Mouse (Mus musculus): ENCODE data around the gene Bcl3. TPM values are rescaled to one million over a fixed set of nuclear protein-coding genes. Genes with fewer than 3 reads are reported as not detected.

Gene Bcl3
- polyA plus RNA-seq, 1 experiment from 2014 or later: 4.4 TPM

DNA sequence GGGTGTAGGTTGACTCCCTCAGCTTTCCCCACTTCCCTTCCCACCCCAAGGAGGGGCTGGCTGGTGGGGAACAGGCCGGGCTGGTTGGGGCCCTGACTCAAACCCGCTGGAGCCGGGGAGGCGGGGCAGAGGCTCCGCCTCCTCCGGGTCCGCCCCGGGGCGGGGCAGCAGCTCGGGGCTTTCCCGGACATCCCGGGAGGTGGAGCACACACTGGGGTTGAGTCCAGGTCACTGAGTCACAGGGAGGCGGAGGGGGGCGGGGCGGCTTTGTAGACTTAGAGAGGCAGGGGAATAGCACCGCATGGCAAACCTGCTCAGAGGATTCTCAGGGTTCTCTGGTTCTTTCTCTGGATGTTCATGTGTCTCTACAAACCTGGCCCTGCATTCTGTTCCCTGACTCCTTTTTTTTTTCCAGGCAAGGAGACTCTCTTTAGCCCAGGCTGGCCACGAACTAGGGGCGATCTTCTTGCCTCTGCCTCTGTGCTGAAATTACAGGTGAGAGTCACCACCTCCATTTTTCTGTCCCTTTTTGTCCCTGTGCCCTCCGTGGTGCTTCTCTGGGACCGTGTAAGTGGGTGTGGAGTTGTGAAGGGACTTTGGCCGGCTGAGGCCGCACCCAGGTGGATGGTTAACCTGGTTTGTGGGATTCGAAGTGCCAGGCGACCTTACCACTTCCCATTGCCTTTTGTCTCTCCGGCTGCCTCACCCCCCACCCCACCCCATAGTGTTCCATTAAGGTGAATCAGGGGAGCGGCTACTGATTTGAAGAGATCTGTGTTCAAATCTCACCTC is 1.8 kb upstream of the Bcl3 start:
- Histone ChIP-seq H3K4me2 (ENCODE audit: low read depth, low read length) (peak overlapping the region; percentile 65), H3K9me3 (replicated peaks; ENCODE audit: control insufficient read depth, low read length) (no peaks in the 10 kb centered on the region), H3K9ac (ENCODE audit: low read depth, low read length) (no peak overlapping the region), H3K36me3 (ENCODE audit: control insufficient read depth, insufficient read depth) (no peaks in the 10 kb centered on the region), H3K4me1 (ENCODE audit: control insufficient read depth, low read depth, low read length) (peaks cover 9% of the 10 kb centered on the region), H3K27me3 (ENCODE audit: control insufficient read depth, insufficient read depth, low read depth, low read length) (peaks cover 17% of the 10 kb centered on the region), H3K4me3 (ENCODE audit: low read depth, low read length) (0 out of 2 replicates have a peak overlapping the region, but pooled peaks have one; percentile 12), H3K27ac (ENCODE audit: low read length) (peak overlapping the region; percentile 85)
- WGBS (ENCODE audit: insufficient replicate concordance): 15% methylated on average over 26 of the region's 26 CpGs
- peak; percentile 87 for ATAC-seq (ENCODE audit: low read depth)

DNA sequence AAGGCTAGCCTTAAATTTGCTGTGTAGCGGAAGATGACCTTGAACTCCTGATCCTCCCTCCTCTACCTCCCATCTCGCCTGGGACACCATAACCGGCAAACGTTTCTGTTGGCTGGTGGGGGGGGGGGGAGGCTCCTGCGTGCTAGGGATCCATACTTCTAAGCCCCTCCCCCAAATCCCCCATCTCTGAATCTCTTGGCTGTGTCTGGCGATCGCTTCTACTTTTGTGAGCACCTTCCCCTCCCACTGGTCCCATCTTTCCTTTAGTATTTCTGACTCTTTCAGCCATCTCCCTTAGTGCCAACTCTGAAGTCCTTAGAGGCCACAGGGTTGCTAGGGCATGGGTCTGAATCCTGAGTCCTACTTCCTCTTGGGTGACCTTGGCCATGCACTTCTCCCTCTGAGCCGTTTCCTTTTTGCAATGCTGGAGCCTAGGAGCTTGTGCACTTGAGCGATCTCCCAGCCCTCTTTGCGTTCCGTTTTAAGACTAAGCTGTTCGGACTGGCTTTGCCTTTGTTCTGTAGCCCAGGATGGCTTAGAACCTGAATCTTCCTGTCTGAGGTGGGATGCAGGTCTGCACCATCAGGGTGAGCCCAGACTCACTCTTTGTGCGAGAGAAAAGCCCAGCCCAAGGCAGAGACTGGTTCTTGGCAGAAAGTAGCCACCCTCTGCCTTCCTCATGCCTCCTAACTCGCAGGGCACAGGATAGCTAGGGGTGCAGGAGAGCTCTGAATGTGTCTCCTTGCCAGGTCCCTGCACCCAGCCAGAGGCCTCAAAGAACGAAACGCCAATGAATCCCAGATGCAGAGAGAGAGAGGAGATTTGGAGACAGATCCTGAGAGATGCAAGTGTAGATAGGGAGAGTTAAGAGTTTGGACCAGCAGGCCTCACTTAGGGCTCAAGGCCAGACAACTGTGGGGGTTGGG is 949 bp upstream of the Bcl3 start:
- Histone ChIP-seq H3K36me3 (ENCODE audit: control insufficient read depth, insufficient read depth) (no peaks in the 10 kb centered on the region), H3K9me3 (replicated peaks; ENCODE audit: control insufficient read depth, low read length) (no peaks in the 10 kb centered on the region), H3K4me3 (ENCODE audit: low read depth, low read length) (no peak overlapping the region; the same call in 1 of the 2 replicates), H3K27ac (ENCODE audit: low read length) (peak overlapping the region; percentile 79), H3K4me1 (ENCODE audit: control insufficient read depth, low read depth, low read length) (peaks cover 9% of the 10 kb centered on the region), H3K27me3 (ENCODE audit: control insufficient read depth, insufficient read depth, low read depth, low read length) (peaks cover 17% of the 10 kb centered on the region), H3K9ac (ENCODE audit: low read depth, low read length) (no peak overlapping the region), H3K4me2 (ENCODE audit: low read depth, low read length) (peak overlapping the region; percentile 65)
- no peak for ATAC-seq (ENCODE audit: low read depth)
- WGBS (ENCODE audit: insufficient replicate concordance): 12% methylated on average over 16 of the region's 16 CpGs

- peak overlapping the region; percentile 66 for H3K9ac ChIP-seq (ENCODE audit: low read depth, low read length)
- peak overlapping the region; percentile 79 for H3K27ac ChIP-seq (ENCODE audit: low read length)
- no peaks in the 10 kb centered on the region for H3K36me3 ChIP-seq (ENCODE audit: control insufficient read depth, insufficient read depth)
- H3K27me3 ChIP-seq (ENCODE audit: control insufficient read depth, insufficient read depth, low read depth, low read length): peaks cover 18% of the 10 kb centered on the region
- H3K4me2 ChIP-seq (ENCODE audit: low read depth, low read length): peak overlapping the region; percentile 65
- ATAC-seq (ENCODE audit: low read depth): no peak
- H3K9me3 ChIP-seq (replicated peaks; ENCODE audit: control insufficient read depth, low read length): no peaks in the 10 kb centered on the region
- peaks cover 15% of the 10 kb centered on the region for H3K4me1 ChIP-seq (ENCODE audit: control insufficient read depth, low read depth, low read length)
- peak overlapping the region; percentile 62 for H3K4me3 ChIP-seq (ENCODE audit: low read depth, low read length)
- WGBS (ENCODE audit: insufficient replicate concordance): 3% methylated on average over 16 of the region's 20 CpGs
These were observed 377 bp downstream of the Bcl3 start for GRCm38 (mm10) chr7:19822193-19822592.

- peak overlapping the region; percentile 65 for H3K4me2 ChIP-seq (ENCODE audit: low read depth, low read length)
- H3K9ac ChIP-seq (ENCODE audit: low read depth, low read length): no peak overlapping the region
- no peaks in the 10 kb centered on the region for H3K36me3 ChIP-seq (ENCODE audit: control insufficient read depth, insufficient read depth)
- H3K4me3 ChIP-seq (ENCODE audit: low read depth, low read length): peak overlapping the region; percentile 62
- H3K27me3 ChIP-seq (ENCODE audit: control insufficient read depth, insufficient read depth, low read depth, low read length): peaks cover 24% of the 10 kb centered on the region
- no peak overlapping the region for H3K27ac ChIP-seq (ENCODE audit: low read length)
- peaks cover 15% of the 10 kb centered on the region for H3K4me1 ChIP-seq (ENCODE audit: control insufficient read depth, low read depth, low read length)
- no peak for ATAC-seq (ENCODE audit: low read depth)
- whole genome bisulfite sequencing (ENCODE audit: insufficient replicate concordance): 58% methylated on average over 7 of the region's 7 CpGs
- H3K9me3 ChIP-seq (replicated peaks; ENCODE audit: control insufficient read depth, low read length): no peaks in the 10 kb centered on the region
These were observed 937 bp downstream of the Bcl3 start for GRCm38 (mm10) chr7:19821633-19822032.

DNA sequence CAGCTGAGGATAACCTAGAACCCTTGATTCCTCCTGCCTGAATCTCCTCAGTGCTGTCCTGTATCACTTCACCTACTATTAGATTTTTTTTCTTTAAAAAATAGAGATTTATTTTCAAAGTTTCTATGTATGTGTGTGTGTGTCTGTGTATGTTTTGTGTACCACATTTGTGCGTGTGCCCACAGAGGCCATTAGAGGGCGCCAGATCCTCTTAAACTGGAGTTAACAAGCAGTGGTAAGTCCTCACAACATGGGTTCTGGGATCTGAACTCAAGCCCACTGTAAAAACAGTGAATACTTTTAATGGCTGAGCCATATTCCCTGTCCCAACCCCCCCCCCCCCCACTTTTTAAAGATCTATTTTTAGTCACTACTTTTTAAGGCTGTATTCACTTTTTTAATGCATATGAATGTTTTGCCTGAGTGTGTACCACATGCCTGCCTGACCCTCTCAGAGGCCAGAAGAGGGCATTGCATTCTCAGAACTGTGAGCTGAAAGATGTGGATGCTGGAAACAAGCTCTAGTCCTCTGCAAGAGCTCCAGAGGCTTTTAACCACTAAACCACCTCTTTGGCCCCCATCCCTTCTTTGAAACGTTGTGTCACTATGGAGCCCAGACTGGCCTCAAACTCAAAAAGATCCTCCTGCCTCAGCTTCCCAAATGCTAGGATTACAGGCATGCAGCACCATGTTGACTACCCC is 2.1 kb downstream of the Bcl3 start:
- Histone ChIP-seq H3K4me3 (ENCODE audit: low read depth, low read length) (no peak overlapping the region), H3K4me2 (ENCODE audit: low read depth, low read length) (no peak overlapping the region), H3K36me3 (ENCODE audit: control insufficient read depth, insufficient read depth) (no peaks in the 10 kb centered on the region), H3K9me3 (replicated peaks; ENCODE audit: control insufficient read depth, low read length) (no peaks in the 10 kb centered on the region), H3K9ac (ENCODE audit: low read depth, low read length) (no peak overlapping the region), H3K27ac (ENCODE audit: low read length) (no peak overlapping the region), H3K4me1 (ENCODE audit: control insufficient read depth, low read depth, low read length) (peaks cover 21% of the 10 kb centered on the region), H3K27me3 (ENCODE audit: control insufficient read depth, insufficient read depth, low read depth, low read length) (peaks cover 31% of the 10 kb centered on the region)
- WGBS (ENCODE audit: insufficient replicate concordance): 56% methylated on average over 3 of the region's 3 CpGs
- no peak for ATAC-seq (ENCODE audit: low read depth)

GRCm38 (mm10) chr7:19818875-19819274 is 3.7 kb downstream of the Bcl3 start:
- no peak for ATAC-seq (ENCODE audit: low read depth)
- peaks cover 31% of the 10 kb centered on the region for H3K27me3 ChIP-seq (ENCODE audit: control insufficient read depth, insufficient read depth, low read depth, low read length)
- no peak overlapping the region for H3K9ac ChIP-seq (ENCODE audit: low read depth, low read length)
- no peak overlapping the region for H3K27ac ChIP-seq (ENCODE audit: low read length)
- H3K9me3 ChIP-seq (replicated peaks; ENCODE audit: control insufficient read depth, low read length): no peaks in the 10 kb centered on the region
- no peak overlapping the region for H3K4me2 ChIP-seq (ENCODE audit: low read depth, low read length)
- H3K4me3 ChIP-seq (ENCODE audit: low read depth, low read length): no peak overlapping the region
- H3K36me3 ChIP-seq (ENCODE audit: control insufficient read depth, insufficient read depth): no peaks in the 10 kb centered on the region
- 66% methylated on average over 7 of the region's 7 CpGs for WGBS (ENCODE audit: insufficient replicate concordance)
- peaks cover 20% of the 10 kb centered on the region for H3K4me1 ChIP-seq (ENCODE audit: control insufficient read depth, low read depth, low read length)

- Histone ChIP-seq H3K4me1 (ENCODE audit: control insufficient read depth, low read depth, low read length) (peaks cover 18% of the 10 kb centered on the region), H3K9ac (ENCODE audit: low read depth, low read length) (no peak overlapping the region), H3K4me3 (ENCODE audit: low read depth, low read length) (no peak overlapping the region), H3K27me3 (ENCODE audit: control insufficient read depth, insufficient read depth, low read depth, low read length) (peaks cover 31% of the 10 kb centered on the region), H3K4me2 (ENCODE audit: low read depth, low read length) (no peak overlapping the region), H3K27ac (ENCODE audit: low read length) (no peak overlapping the region), H3K9me3 (replicated peaks; ENCODE audit: control insufficient read depth, low read length) (no peaks in the 10 kb centered on the region), H3K36me3 (ENCODE audit: control insufficient read depth, insufficient read depth) (no peaks in the 10 kb centered on the region)
- 60% methylated on average over 5 of the region's 5 CpGs for WGBS (ENCODE audit: insufficient replicate concordance)
- no peak for ATAC-seq (ENCODE audit: low read depth)
These were observed 4.1 kb downstream of the Bcl3 start for GRCm38 (mm10) chr7:19818440-19818839.

GRCm38 (mm10) chr7:19817382-19818105 is 5.0 kb downstream of the Bcl3 start:
- H3K27me3 ChIP-seq (ENCODE audit: control insufficient read depth, insufficient read depth, low read depth, low read length): peaks cover 23% of the 10 kb centered on the region
- peak; percentile 75 for ATAC-seq (ENCODE audit: low read depth)
- peaks cover 14% of the 10 kb centered on the region for H3K4me1 ChIP-seq (ENCODE audit: control insufficient read depth, low read depth, low read length)
- peak overlapping the region; percentile 59 for H3K4me2 ChIP-seq (ENCODE audit: low read depth, low read length)
- peak overlapping the region; percentile 59 for H3K4me3 ChIP-seq (ENCODE audit: low read depth, low read length)
- 5% methylated on average over 15 of the region's 15 CpGs for WGBS (ENCODE audit: insufficient replicate concordance)
- no peaks in the 10 kb centered on the region for H3K36me3 ChIP-seq (ENCODE audit: control insufficient read depth, insufficient read depth)
- no peaks in the 10 kb centered on the region for H3K9me3 ChIP-seq (replicated peaks; ENCODE audit: control insufficient read depth, low read length)
- H3K9ac ChIP-seq (ENCODE audit: low read depth, low read length): peak overlapping the region; percentile 42; the same call in 1 of the 2 replicates
- peak overlapping the region; percentile 86 for H3K27ac ChIP-seq (ENCODE audit: low read length)

All from liver, embryonic 16.5 days (tissue).